Comparison of ENCODE assay signal across 21 mouse cellular contexts in genomic region chr14:71845546-71845945, GRCm38 (mm10).
DNase-seq lines count a peak whose midpoint lies in the region; ATAC-seq and TF ChIP-seq lines count a peak whose summit lies in the region.
"Had no signal": no experiment of that assay in that cellular context is flagged by ENCODE, and none has a peak within 500 bp of the region (broad histone marks: within the 10 kb centered on the region; RNA-seq: fewer than 3 reads in every experiment).

No protein-coding gene starts in this region.

- H3K9me3 ChIP-seq in kidney, embryonic 14.5 days (ENCODE audit: control insufficient read depth, low read length), result no peaks in the 10 kb centered on the region
- H3K9me3 ChIP-seq in midbrain, embryonic 15.5 days, result no peaks in the 10 kb centered on the region
- H3K9me3 ChIP-seq: forebrain, embryonic 10.5 days; forebrain, embryonic 13.5 days; hindbrain, embryonic 12.5 days; hindbrain, embryonic 15.5 days had no signal

- no peaks in the 10 kb centered on the region for H3K27me3 ChIP-seq in kidney, adult 2 months (replicated peaks; ENCODE audit: control insufficient read depth, insufficient read depth, low read length)
- H3K27me3 ChIP-seq in kidney, embryonic 14.5 days (ENCODE audit: control insufficient read depth, insufficient read depth, low read length), result no peaks in the 10 kb centered on the region
- H3K27me3 ChIP-seq in midbrain, embryonic 15.5 days (replicated peaks), result no peaks in the 10 kb centered on the region
- H3K27me3 ChIP-seq: forebrain, embryonic 13.5 days; hindbrain, embryonic 12.5 days; hindbrain, embryonic 15.5 days; Patski had no signal

- no peak overlapping the region for H3K4me3 ChIP-seq in kidney, adult 2 months (ENCODE audit: insufficient read depth, low read depth, low read length)
- H3K4me3 ChIP-seq in kidney, embryonic 14.5 days (ENCODE audit: low read length), result no peak overlapping the region
- no peak overlapping the region for H3K4me3 ChIP-seq in midbrain, embryonic 15.5 days
- H3K4me3 ChIP-seq: forebrain, embryonic 10.5 days; forebrain, embryonic 13.5 days; hindbrain, embryonic 12.5 days; hindbrain, embryonic 15.5 days had no signal

- TF ChIP-seq POLR2A in kidney, adult 2 months (IDR thresholded peaks at IDR 0.05; ENCODE audit: low read depth, low read length), result no peak

- peak; percentile 54 for DNase-seq in kidney, adult 2 months
- peak; percentile 0 for DNase-seq in lung, postnatal 36 days
- DNase-seq in lung, postnatal 25 days (ENCODE audit: low spot score), result no peak
- DNase-seq in skeletal muscle tissue, adult 2 months (ENCODE audit: low read depth, low spot score), result peak; percentile 17
- DNase-seq: adrenal gland, postnatal 10 days; adrenal gland, postnatal 36 days; cerebellum, adult 18-20 months; cerebellum, adult 9-10 months; cerebellum, postnatal 14 days; gastrocnemius, postnatal 10 days; gastrocnemius, postnatal 36 days had no signal

- ATAC-seq in kidney, embryonic 14.5 days (ENCODE audit: low FRiP score, low TSS enrichment), result no peak
- no peak for ATAC-seq in midbrain, embryonic 15.5 days (replicated peaks)
- ATAC-seq: CD4-positive, CD25-positive, alpha-beta regulatory T cell, adult 4 months; forebrain, embryonic 13.5 days; forebrain, embryonic 16.5 days; Patski had no signal

- H3K9ac ChIP-seq in kidney, embryonic 14.5 days (ENCODE audit: low read depth, low read length), result no peak overlapping the region
- H3K9ac ChIP-seq in midbrain, embryonic 15.5 days, result no peak overlapping the region
- H3K9ac ChIP-seq: forebrain, embryonic 13.5 days; hindbrain, embryonic 12.5 days; hindbrain, embryonic 15.5 days had no signal

- H3K27ac ChIP-seq in kidney, adult 2 months (ENCODE audit: insufficient read depth, low read depth, low read length), result no peak overlapping the region
- no peak overlapping the region for H3K27ac ChIP-seq in kidney, embryonic 14.5 days (ENCODE audit: low read depth, low read length)
- no peak overlapping the region for H3K27ac ChIP-seq in midbrain, embryonic 15.5 days
- H3K27ac ChIP-seq: forebrain, embryonic 10.5 days; forebrain, embryonic 13.5 days; hindbrain, embryonic 12.5 days; hindbrain, embryonic 15.5 days had no signal

- no peaks in the 10 kb centered on the region for H3K4me1 ChIP-seq in kidney, adult 2 months (ENCODE audit: control insufficient read depth, insufficient read depth, low read length)
- no peaks in the 10 kb centered on the region for H3K4me1 ChIP-seq in kidney, embryonic 14.5 days (ENCODE audit: control insufficient read depth, insufficient read depth, low read length)
- H3K4me1 ChIP-seq in midbrain, embryonic 15.5 days, result no peaks in the 10 kb centered on the region
- H3K4me1 ChIP-seq: forebrain, embryonic 10.5 days; forebrain, embryonic 13.5 days; hindbrain, embryonic 12.5 days; hindbrain, embryonic 15.5 days had no signal

- TF ChIP-seq CTCF in kidney, adult 2 months (conservative IDR thresholded peaks at IDR 0.05; ENCODE audit: insufficient read depth, insufficient read length, low read depth, low read length), result no peak

- no peak overlapping the region for H3K4me2 ChIP-seq in kidney, embryonic 14.5 days (replicated peaks; ENCODE audit: low read depth, low read length)
- H3K4me2 ChIP-seq in midbrain, embryonic 15.5 days, result no peak overlapping the region
- H3K4me2 ChIP-seq: forebrain, embryonic 13.5 days; heart, embryonic 11.5 days; hindbrain, embryonic 12.5 days; hindbrain, embryonic 15.5 days had no signal

- no peaks in the 10 kb centered on the region for H3K36me3 ChIP-seq in kidney, adult 2 months (ENCODE audit: control insufficient read depth, insufficient read depth, low read length)
- no peaks in the 10 kb centered on the region for H3K36me3 ChIP-seq in kidney, embryonic 14.5 days (ENCODE audit: control insufficient read depth, insufficient read depth, low read length)
- no peaks in the 10 kb centered on the region for H3K36me3 ChIP-seq in midbrain, embryonic 15.5 days (replicated peaks)
- H3K36me3 ChIP-seq: forebrain, embryonic 10.5 days; hindbrain, embryonic 12.5 days; hindbrain, embryonic 15.5 days had no signal
